Mouse (Mus musculus) thymus, postnatal 0 days (tissue): Measurements from ENCODE around the gene Mettl21a. TPM values are rescaled to one million over a fixed set of nuclear protein-coding genes. Genes with fewer than 3 reads are reported as not detected.
"Not testable (repeated sequence)": the region's sequence is repeated elsewhere in the genome, so short reads cannot be mapped to it uniquely, and the experiment has no call there.

Experiments
- DNase-seq: peaks from one replicate; pipeline ENCODE4 v3.0.0-alpha.2; 2015; ENCODE audit warnings: low spot score
- polyA plus RNA-seq: library from polyadenylated mRNA; unstranded; fragments of >200 nt; fragmentation: Nextera tagmentation; extraction: Ambion mirVana; gene quantifications from 2 replicates; pipeline ENCODE4 v1.2.1, GENCODE M21; 2015

Mettl21a gene
- 14.9 and 15.9 TPM in 2 replicates for polyA plus RNA-seq

DNA sequence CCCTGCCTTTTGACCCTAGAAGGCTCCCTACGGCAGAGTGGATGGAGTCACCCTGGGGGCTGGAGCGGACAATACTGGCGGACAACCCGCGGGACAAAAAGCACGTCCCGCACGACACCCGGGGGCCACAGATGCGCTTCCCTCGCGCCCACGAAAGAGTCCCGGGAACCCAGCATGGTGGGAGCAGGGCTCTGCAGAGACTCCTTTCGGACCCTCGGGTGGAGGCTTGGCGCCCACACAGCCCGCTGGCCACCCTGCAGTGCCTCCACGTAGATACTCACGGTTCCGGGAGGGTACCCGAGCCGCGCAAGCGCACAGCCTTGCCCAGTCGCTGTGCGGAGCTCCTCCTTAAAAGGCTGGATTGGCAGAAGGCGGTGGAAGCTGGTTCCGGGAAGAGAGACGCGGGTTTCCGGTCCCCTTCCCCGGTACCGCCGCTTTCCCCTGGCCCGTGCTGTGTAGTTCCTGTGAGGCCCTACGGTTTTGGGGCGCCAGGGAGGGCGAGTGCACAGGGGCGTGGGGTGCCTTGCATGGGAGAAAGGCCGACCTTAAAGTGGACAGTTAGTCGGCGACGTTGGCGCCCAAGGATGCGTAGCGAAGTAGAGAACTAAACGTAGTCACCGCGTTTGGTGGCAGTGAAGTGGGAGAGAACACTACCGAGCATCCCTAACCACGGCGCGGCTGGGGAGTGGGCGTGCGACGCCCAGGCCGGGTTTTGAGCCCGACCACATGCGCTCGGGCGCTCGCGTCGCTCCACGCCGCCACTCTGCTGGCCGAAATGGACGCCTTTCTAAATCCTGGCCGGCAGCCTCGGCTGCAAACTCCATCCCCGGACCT, at the start of gene Mettl21a:
TSS of gene Mettl21a (minus strand) at position 362 of the 834 bp plus-strand sequence.
- peak; percentile 80 for DNase-seq

DNA sequence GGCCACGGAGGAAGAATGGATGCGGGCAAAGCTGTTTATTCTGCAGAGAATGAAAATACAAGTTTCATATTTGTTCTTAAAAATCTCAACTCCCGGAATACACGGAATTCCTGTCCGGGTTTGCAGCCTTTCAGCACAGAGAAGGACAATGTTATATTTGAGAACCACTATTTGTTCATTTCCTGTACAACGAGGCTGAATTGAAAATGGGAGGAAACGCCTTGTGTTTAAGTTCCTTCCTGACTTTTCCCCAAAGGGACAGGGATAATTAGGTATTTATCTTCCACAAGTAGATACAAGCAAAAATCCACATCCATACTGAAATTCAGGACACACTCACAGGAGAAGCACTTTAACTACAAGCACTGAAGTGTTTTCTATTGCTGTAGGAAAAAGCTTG, 41.8 kb upstream of the Mettl21a start:
- no peak for DNase-seq

DNA sequence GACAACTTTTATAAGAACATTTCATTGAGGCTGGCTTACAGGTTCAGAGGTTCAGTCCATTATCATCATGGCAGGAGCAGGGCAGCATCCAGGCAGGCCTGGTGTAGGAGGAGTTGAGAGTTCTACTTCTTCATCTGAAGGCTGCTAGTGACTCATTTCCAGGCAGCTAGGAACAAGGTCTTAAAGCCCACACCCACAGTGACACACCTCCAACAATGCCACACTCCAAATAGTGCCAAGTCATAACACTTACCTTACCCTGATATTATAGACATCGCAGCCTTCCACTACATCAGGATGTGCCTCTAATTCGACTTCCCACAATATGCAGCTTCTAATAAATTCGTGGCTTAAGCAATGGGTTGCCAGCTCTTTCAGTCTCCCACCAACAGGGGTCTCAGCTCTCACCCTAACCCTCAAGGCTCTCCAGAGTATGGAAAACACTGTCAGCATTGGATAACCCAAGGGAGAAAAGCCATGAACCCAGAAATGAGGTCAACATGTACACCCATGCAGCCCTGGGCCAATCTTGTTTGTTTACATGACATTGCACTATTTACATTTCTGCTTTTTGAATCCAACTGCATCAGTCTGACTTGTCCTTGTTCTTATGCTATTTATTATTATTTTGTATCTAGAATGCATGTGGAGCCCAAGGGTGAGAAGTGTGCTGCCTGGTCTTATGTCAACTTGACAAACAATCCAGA, 39.5 kb upstream of the Mettl21a start:
- no peak for DNase-seq

DNA sequence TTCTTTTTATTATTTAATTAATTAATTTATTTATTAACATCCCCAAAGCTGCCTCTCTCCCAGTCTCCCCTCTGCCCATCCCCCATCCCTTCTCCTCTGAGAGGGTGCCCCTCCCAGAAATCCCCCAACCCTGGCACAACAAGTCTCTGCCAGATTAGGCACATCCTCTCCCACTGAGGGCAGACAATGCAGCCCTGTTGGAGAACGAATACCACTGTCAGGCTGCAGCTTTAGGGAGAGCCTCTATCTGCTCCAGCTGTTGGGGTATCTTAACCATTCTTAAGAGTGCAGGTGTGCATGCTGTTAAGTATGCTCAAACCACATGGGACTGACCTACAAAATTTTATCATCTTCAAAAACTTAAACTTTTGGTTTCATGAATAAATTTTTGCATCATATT, 38.4 kb upstream of the Mettl21a start:
- DNase-seq: peak; percentile 31

DNA sequence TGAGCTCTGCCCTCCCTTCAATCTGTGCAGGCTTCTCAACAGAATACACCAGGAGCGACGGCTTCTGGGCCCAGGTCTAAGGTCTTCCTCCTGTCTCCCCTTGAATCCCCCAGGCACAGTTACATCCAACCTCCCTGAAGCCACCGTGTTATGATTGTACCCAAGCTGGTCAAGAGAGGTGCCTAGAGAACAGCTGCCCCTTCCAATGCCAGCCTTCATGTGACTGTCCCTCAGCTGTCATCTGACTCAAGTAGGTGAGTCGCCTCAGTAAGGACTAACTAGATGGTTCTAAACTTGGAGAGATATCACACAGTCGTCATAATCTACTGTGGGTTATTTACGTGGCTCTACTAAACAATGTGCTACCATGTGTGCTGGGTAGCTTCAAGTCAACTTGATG, 36.7 kb upstream of the Mettl21a start:
- no peak for DNase-seq

DNA sequence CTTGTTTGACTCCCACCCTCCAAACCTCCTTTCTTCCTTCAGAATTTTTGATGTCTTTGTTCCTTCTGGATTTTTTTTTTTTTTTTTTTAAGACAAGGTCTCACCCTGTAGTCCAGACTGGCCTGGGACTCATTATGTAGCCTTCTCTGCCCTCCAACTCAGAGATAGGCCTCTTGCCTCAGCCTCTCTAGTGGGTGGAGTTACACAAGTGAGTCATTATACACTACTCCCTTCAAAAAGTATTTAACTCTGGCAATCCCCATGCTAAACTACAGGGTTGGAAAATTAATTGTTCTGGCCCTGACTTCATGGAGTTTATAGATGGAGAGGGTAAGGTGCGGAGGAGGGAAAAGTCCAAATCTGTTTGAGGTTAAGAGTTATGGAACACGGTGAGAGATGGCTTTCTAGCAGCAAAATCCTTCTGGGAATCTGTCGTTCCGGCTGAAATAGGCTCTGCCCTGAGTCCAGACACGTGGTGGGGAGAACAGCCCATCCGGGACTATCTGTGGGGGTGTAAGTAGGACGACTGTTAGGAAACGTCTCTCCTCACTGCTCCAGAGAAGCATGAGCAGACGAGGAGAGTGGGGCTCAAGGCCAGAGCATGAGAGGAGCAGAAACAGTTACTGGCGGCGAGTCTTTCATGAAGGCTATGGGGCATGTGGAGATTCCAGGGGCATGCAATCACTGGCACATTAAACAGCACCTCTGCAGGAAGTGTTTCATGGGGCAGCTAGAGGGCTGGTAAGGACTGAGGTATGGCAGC, 32.5 kb upstream of the Mettl21a start:
- no peak for DNase-seq

DNA sequence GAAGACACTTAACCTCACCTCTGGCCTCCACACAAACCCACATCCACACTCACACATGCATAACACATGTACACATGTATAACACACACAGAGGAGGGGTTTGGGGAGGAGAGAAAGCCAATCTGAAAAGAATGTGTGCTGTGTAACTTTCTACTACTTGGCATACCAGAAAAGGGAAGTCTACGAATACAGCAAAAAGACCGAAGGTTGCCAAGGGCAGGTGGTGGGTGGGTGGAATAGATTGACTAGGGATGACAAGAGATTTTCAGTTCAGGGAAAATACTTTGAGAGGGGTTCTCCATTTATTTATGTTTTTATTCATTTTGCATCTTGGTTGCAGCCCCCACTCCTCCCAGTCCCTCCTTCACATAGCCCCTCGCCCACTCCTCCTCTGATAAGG, 27.5 kb upstream of the Mettl21a start:
- no peak for DNase-seq

DNA sequence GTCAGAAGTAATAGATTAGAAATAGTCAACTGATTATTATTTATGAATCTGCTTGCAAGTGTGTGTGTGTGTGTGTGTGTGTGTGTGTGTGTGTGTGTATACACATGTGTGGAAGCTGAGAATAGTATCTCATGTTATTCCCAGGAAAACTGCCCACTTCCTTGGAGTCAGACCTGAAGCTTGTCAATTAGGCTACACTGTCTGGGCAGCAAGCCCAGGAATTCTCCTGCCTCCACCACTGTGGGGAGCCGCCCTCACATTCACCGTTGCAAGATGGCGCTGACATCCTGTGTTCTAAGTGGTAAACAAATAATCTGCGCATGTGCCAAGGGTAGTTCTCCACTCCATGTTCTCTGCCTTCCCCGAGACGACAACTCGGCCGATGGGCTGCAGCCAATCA, 25.5 kb upstream of the Mettl21a start:
- not testable (repeated sequence) for DNase-seq

DNA sequence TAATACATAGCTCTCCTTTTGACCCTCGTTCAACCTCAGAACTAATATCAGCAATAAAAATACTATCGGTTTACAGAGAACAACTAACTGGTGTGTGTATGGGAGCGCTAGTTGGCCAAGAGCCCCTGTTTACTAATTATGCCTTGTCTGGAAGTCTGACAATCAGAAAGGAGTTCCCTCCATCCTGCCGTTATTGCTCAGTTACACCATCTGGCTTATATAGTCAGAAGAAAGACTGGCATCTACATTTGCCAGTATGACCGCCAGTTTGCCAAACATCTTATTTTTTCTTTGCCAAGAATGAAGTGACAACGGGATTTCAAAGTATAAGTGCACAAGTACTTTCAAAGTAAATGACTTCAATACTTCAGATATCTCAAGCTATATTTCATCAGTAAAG, 24.0 kb upstream of the Mettl21a start:
- DNase-seq: no peak

DNA sequence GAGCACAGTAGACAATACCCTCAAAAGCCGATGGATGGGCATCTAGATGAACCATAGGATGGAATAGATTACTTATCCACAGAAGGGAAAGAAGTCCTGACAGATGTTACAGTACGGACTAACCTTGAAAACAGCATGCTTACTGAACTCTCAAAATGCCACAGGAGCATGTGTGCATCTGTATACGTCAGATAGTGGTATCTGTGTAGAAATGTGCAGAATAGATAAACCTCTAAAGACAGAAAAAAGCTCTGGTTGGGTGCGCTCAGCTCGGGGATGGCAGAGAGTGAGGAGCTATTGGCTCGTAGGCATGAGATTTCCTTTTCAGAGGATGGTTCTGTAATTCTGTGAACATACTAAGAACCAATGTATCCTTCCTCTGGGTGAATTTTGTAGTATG, 22.2 kb upstream of the Mettl21a start:
- no peak for DNase-seq

DNA sequence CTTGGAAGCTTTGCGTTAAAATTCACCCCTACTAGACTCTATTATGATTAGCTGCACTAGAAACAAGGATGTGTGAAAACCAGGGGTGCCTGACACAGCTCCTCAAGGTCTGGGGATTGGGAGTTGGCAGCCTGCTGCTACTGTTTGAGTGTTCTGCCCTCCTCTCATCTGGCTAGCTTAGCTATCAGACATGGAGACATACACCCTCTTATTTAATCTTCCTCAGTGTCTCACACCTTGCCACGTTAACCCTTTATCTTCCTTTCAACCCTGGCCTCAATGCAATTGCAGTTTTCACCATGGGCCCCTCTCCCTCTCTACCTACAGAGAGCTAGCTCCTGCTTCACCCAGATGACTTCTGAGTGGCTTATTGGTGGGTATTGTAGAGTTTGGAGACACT, 18.6 kb upstream of the Mettl21a start:
- no peak for DNase-seq

DNA sequence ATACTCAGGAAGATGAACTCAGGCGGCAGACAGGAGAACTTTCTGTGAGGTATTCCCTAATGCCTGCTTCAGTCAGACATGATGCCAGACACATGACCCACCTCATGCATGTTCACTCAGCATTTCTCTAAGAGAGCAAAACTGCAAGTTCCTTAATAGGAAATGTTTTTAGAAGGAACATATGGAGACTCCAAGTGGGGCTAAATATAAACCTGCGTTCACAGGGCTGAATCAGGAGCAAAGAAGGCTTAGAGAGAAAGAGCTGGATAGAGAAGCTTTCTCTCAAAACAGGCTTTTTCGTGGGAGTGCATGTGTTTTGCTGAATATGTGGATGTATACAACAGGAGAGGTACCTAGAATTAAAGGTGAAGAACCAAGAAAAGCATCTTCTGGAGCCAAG, 16.2 kb upstream of the Mettl21a start:
- DNase-seq: no peak

DNA sequence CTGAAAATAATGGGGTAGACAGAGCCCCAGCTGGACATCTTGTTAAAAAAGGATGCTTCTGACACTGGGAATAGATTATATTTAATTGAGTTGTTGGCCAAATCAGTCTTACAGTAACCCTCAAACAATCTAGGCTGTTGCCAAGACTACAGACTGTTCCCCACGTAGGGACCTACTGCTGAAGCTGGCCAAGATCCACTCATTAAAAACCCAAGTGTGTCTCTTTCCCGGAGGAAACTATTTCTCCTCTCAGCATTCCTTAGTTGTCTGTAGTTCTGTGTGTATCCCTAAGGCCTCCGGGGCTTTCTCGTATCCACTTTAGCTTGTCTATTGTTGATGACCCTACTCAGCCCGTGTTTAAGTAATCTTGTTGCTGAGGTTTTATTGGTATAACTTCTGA, 14.5 kb upstream of the Mettl21a start:
- DNase-seq: no peak

DNA sequence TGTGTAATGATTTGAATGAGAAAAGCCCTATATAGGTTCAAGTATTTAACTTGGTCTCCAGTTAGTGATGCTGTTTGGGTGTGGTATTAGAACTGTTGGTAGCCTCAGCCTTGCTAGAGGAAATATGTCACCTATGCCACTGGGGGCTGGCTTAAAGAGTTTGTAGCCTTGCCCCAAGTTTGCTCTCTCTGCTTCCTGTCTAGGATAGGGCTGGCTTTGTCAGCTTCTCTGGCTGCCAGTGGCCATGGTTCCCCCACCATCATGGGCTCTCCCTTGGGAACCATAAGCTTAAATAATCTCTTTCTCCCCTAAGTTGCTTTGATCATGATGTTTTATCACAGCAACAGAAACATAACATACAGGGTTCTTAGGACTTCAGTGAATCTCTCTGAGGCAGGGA, 8.2 kb upstream of the Mettl21a start:
- DNase-seq: no peak

DNA sequence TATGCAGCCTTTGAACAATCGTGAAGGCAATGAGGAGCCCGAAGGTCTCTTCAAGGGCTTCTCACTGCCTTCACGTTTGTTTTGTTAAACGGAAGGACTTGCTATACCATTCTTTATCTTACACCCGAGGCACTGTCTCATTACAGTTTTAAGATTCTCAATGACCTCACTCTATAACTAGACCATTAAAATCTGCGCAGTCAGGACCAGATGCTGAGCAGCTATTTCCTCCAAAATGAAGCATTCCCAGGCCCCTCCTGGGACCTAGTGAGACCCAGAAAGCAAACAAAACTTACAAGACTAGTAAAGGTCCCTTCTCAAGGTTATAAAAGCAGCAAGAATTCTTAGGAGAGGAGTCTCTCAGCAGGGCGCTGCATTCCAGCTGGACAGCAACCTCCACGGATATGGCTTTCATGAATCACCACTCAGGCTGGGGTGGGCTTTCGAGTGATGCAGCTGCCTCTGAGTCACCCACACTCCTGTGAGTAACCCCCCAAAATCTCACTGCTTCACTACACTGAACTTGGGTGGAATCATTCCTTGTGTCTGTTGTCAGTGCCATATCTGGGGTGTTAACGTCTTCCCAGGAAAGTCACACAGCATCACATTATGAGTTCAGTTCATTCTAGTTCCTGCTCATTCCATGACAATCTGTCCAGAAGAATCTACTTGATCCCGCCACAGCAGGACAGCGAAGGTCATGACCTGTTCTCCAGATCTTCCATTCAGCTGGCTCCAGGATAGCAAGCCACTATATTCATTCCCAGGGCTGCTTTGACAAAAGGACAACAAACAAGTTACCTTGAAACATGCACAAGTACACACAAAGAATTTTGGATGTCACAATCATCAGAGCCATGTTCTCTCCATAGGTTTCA, 6.8 kb upstream of the Mettl21a start:
- no peak for DNase-seq

DNA sequence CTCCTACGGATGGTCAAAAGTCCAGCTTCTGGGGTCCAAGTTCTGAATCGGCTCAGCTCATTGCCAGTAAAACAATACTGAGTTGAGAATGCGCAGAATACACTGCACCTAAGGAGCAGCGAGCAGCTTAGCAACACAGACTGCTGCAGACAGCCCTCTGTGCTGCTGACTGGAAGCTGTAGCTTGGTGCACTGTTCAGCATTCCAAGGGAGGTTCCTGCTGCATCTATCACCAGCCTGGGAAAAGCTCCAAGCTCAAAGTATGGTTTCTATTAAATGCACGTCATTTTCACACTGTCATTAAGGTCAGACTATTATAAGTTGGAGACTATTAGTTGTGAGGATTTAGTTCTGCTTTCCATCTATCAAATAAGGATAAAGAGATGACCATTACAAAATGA, 4.1 kb upstream of the Mettl21a start:
- no peak for DNase-seq

DNA sequence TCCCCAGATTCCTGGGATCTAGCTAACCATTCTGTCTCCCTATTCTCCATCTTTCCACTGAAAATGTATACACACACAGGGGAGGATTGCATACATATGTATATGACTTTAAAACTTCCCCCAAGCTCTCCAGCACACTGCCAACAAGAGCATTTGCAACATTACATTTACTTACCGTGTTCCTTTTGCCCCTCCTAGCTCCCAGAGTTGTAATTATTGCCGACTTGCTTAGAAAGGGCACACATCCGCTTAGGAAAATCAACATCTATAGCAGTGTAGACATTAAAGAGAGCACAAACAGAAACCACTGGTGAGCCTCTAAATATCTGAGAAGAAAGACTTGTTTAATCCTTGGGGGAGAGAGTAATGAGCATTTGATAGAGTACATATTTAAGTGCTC, 1.2 kb upstream of the Mettl21a start:
- DNase-seq: no peak

DNA sequence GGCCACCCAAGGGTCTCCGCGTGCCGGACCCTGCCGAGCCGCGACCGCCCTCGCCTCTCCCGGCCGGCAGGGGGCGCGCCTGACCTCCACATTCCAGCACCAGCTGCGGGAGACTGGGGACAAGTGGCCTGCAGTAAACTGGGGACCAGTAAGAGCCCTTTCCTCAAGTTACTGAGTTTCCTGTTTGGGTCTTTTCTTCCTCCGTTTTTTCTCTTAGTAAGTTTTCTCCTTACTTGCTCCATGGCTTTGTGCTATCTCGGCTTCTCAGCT, 608 bp upstream of the Mettl21a start:
- peak; percentile 67 for DNase-seq

DNA sequence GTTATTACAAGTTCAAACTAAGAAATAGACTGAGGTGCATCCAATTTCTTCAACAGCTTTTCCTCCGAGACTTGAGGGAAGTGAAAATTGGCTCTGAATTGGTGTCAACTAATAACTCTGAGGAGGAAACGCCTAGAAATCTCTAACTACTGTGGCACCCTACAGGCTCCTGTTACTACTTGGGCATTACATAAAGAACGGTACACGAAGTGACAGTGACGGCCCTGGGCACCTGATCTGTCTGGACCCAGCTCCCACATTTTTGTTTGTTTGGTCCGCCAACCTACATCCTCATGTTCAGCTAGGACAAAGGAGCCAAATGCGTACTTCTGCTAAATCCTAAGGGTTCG, 536 bp downstream of the Mettl21a start:
- peak; percentile 13 for DNase-seq

DNA sequence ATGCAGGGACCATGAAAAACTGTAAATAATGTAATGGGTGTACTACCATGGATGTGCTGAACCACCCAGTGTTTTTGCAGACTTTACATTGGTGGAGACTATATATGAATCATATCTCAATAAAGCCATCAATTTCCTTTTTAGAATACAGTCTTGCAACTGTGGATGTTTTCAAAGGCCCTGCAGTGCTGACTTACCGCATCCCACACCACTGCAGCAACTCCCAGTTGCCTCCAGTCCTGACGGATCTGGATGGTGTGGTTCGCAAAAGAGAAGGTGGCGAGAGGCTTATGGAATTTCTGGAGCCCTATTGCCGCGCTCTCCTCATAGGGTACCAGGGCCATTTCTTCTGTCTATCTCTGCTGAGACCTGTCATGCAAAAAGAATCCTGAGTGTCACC, 966 bp downstream of the Mettl21a start:
- DNase-seq: no peak

DNA sequence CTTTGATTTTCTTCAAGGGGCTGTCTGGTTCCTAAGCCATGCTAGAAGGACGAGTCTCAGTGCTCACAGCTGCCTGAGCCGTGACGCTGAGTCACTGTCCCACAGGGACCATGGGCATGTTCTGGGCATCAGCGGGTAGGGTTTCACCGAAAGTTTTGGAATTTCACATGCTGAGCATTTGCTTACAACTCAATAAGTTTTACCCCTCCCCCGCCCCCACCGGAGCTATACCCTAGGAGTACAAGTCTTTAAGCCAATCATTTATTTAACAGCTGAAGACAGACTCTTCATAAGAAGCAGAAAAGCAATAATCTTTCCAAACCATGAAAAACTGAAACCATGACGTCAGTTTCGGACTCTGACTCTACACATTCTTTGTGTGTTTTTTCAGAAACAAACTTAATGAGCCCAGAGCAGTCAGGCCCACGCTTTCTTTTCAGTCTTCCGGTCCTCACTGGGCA, 1.5 kb downstream of the Mettl21a start:
- DNase-seq: no peak
